In genomic region chr2:21030650-21031049, GRCm38 (mm10) we compare ENCODE assay signal across 13 mouse cellular contexts.
"Had no signal": no experiment of that assay in that cellular context is flagged by ENCODE, and none has a peak within 500 bp of the region (broad histone marks: within the 10 kb centered on the region; RNA-seq: fewer than 3 reads in every experiment).

No protein-coding gene starts in this region.

- ATAC-seq: lung, postnatal 0 days had no signal

- H3K4me3 ChIP-seq: left cerebral cortex, adult 2 months; limb, embryonic 10.5 days; liver, embryonic 15.5 days; midbrain, embryonic 10.5 days; neural tube, embryonic 12.5 days had no signal

- H3K9ac ChIP-seq: liver, embryonic 15.5 days; neural tube, embryonic 12.5 days had no signal

- H3K27ac ChIP-seq: kidney, postnatal 0 days; left cerebral cortex, adult 2 months; limb, embryonic 10.5 days; liver, embryonic 15.5 days; midbrain, embryonic 10.5 days; neural tube, embryonic 12.5 days; stomach, postnatal 0 days had no signal

- H3K9me3 ChIP-seq: limb, embryonic 10.5 days; liver, embryonic 15.5 days; neural tube, embryonic 12.5 days had no signal

- DNase-seq: lung, adult 2 months; lung, postnatal 4 days; midbrain, embryonic 14.5 days; thymus, postnatal 14 days had no signal

- H3K36me3 ChIP-seq: limb, embryonic 10.5 days; liver, embryonic 15.5 days; midbrain, embryonic 10.5 days; neural tube, embryonic 12.5 days had no signal

- H3K4me2 ChIP-seq: liver, embryonic 11.5 days; liver, embryonic 15.5 days; neural tube, embryonic 12.5 days had no signal

- H3K4me1 ChIP-seq: liver, embryonic 15.5 days; neural tube, embryonic 12.5 days had no signal

- H3K27me3 ChIP-seq: liver, embryonic 15.5 days; neural tube, embryonic 12.5 days had no signal
